Mouse (Mus musculus) right cerebral cortex, postnatal 36 days (tissue): ENCODE data around the gene Ephb2.

Experiments used
- DNase-seq, 2 experiments: peaks; one replicate each; pipeline ENCODE4 v3.0.0; 2022; ENCODE audit warnings: low spot score in 2 of 2, mixed read lengths in 1 of 2

Gene Ephb2

GRCm38 (mm10) chr4:136836387-136836931, 671 bp upstream of the Ephb2 start:
- DNase-seq, result no peak

GRCm38 (mm10) chr4:136834815-136835620, 770 bp downstream of the Ephb2 start:
- DNase-seq, result peak in 1 of 2 experiments; percentile 11

DNA sequence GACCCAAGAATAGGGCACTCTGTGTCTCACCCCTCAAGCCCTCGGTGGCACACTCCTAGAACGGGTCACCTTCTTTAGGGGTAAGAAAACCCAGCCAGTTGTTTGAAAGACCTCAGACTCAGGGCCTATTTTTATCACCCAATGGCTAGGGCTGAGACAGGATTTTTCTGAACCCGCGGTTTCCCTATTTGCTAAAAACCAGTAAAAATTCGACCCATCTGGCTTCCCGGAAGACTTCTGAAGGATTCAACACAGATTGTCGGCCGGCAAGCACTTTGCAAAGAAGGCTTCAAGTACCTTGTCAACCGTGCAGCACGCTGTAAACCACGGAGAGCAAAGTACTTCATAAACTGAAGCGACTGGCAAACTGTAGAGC, 1.4 kb downstream of the Ephb2 start:
- no peak for DNase-seq

GRCm38 (mm10) chr4:136833619-136834351, 2.0 kb downstream of the Ephb2 start:
- no peak for DNase-seq

DNA sequence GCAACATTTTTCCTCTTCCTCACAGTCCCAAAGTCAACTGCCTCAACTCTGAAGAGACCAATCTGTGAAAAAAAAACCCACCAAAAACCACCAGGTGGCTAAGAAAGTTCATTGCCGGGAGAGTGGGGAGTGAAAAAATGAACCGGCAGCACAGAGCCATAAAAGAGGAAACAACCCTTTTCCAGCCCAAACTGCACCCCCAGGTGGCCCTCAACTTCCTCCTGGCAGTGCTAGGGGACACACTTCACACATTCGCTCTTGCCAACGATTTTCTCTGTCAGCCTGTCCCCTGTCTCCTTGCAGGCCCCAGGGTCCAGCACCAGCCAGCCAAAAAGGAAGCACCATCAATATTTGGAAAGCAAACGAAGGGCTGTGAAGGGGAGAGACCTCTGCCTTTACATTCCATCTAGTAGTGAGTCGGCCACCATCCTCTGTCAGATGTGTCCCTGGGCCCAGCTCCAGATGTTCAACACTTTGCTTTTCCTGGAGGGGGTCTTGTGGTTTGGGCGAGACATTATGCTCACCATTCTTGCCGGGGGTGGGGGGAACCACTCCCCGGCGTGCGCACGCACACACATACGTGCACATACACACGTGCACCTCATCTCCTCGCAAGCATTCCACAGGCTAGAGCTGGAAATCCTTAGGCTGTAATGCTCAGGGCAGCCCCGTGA, 3.1 kb downstream of the Ephb2 start:
- DNase-seq, result no peak

DNA sequence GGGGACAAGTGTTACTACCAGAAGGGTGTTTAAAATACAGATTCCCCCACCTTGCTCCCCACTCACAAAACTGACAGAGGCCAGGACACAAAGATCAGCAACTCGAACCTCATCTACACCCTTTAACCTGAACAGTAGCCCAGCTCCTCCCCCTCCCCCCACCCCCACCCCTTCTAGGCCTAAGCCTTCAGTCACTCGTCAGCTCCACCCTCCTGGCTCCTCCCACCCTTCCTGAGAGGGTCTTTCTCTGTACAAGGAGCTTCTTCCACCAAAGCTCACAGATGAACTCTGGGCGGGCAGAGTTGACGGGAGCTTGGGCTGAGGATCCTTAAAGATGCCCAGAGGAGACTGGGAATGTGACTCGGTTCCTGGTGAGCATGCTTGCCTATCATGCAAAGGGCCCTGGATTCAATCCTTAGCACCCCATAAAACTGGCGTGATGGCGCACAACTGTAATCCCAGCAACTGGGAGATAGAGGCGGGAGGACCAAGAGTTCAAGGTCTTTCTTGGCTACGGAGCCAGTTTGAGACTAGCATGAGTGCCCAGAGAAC, 5.4 kb downstream of the Ephb2 start:
- DNase-seq, result no peak

GRCm38 (mm10) chr4:136829837-136830236, 6.0 kb downstream of the Ephb2 start:
- no peak for DNase-seq

GRCm38 (mm10) chr4:136828664-136829569, 6.9 kb downstream of the Ephb2 start:
- DNase-seq, result no peak

DNA sequence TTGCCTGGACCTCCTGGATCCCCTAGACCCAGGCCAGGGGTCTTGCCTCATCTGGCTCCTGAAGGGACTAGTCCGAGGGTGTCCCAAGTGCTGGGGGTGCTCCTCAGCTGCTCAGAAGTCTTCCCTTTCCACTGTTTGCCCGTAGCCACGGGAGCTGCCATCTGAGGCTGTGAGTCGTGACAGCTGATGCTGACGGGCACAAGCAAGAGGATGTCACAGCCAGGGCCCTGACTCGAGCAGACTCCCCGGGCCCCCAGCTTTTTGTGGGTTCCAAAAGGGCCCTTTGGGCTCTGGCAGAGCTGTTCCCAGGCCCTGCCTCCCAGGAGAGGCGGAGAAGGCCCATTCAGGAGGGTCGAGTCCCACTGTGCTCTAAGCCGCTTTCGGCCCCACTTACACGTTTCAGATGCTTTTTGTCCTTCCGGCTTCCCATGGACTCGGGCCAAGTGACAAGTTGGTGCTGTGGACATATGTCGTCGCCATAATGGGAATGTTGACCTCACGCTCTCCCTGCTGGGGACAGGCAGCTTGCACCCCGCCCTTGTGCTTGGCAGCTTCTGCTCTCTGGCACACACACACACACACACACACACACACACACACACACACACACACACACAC, 10.7 kb downstream of the Ephb2 start:
- DNase-seq, result no peak

- DNase-seq, result no peak
These were observed 15.7 kb downstream of the Ephb2 start for GRCm38 (mm10) chr4:136820069-136820522.

DNA sequence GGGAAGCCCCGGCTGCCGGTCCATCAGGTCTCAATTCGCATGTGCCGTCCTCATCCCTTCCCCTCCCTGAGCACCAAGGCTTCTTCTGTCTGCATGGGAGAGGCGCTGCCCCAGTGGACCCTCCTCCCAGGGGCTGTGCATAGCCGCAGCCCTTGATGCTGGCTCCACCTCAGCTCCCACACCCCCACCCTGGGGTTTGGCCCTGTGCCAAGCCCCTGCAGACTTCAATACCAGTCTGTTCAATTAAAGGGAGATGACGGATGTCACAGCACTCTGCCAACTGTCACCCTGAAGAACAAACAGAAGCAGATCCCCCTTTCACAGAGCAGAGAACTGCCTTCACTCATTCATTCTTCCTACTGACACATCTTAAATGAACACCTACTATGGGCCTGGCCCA, 19.1 kb downstream of the Ephb2 start:
- no peak for DNase-seq

DNA sequence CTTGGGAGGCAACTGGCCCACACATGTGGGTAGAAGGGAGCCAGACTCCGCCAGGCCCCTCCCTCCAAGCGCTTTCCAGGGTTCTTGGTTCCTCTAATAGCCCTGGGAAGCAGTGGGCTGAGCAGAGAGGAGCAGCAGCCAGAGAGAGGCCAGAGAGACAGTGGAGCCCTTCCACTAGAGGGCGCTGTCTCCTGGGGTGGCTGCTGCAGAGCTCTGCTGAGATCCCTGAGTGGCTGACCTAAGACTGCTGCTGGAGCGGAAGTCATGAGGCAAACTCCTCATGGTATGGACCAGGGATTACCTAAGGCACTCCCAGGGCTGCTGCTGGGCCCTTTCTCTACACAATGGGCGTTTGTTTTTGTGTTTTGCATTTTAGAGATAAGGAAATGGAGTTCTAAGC, 20.4 kb downstream of the Ephb2 start:
- no peak for DNase-seq

- no peak for DNase-seq
These were observed 23.2 kb downstream of the Ephb2 start for GRCm38 (mm10) chr4:136812543-136812942.

- DNase-seq, result no peak
These were observed 24.2 kb downstream of the Ephb2 start for GRCm38 (mm10) chr4:136811596-136811995.

GRCm38 (mm10) chr4:136808478-136808877, 27.3 kb downstream of the Ephb2 start:
- no peak for DNase-seq

GRCm38 (mm10) chr4:136807448-136808009, 28.3 kb downstream of the Ephb2 start:
- DNase-seq, result no peak

DNA sequence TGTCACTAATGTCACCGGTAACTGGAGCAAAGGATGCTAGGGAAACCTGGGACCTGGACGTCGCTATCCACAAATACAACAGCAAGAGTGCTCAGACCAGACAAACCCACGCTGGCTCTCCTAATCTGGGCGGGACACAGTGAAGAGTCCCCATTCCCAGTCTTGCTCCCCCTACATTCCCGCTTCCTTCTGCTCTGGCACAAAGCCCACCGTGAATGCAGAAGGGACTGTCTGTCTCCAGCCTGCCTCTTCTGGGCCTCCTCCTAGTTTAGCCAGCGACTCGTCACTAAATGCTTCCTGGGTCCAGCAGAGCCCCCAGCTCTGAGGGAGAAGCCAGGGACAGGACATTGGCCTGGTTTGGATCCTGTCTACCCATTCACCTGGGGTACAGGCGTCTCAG, 29.5 kb downstream of the Ephb2 start:
- no peak for DNase-seq

DNA sequence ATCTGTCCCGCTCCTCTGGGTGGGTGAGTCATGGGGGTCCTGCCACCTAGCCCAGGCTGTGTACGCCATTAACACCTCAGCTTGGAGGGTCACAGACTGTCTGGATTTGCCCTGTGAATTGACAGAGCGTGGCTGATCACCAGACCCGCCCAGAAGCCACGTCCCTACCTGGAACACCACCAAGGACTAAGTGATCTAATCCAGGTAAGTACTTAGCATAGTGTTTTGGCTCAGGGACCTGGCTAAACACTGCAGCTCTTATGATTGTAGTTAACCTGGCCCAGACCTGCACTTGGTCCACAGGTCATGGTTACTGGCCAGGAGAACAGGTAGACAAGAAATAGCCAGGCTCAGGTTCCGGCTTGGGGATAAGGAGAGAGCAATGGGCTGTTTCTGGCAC, 31.4 kb downstream of the Ephb2 start:
- no peak for DNase-seq

- DNase-seq, result peak in 1 of 2 experiments; percentile 22
These were observed 33.3 kb downstream of the Ephb2 start for GRCm38 (mm10) chr4:136802446-136802845.

DNA sequence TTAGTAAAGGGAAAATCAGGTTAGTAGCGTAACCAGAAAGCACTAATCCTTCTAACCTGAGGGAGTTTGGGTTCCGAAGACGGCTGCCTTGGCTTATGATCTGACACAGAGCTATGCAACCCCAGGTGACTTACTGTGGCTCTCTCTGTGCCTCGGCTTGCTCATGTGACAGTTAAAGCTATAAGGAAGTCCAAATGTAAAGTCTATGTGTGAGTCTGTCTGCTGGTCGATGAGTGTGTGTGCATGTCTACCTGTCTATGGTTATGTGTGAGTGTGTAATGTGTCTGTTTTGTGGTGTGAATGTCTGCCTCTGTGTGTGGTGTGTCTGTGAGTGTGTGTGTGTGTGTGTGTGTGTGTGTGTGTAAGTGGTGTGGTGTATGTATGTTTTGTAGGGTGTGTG, 33.8 kb downstream of the Ephb2 start:
- DNase-seq, result no peak
